Mouse (Mus musculus) midbrain, embryonic 10.5 days (tissue): ENCODE measurements around the gene Gm11541. TPM values are rescaled to one million over a fixed set of nuclear protein-coding genes. Genes with fewer than 3 reads are reported as not detected.
"Not testable (repeated sequence)": the region's sequence is repeated elsewhere in the genome, so short reads cannot be mapped to it uniquely, and the experiment has no call there.

Source experiments
- DNase-seq: peaks from one replicate; pipeline ENCODE4 v3.0.0-alpha.2; 2017; ENCODE audit warnings: low spot score
- H3K27ac ChIP-seq: fragments of 300-500 bp; sonication (generic); replicated peaks from 2 replicates; pipeline ENCODE4 v1.5.1; 2016; ENCODE audit warnings: mild to moderate bottlenecking
- H3K27me3 ChIP-seq: fragments of 300-500 bp; sonication (generic); 2 replicates; pipeline ENCODE4 v1.6.1; 2016; ENCODE audit warnings: low read depth, mild to moderate bottlenecking; ENCODE audit not compliant: poor library complexity, severe bottlenecking
- H3K36me3 ChIP-seq: fragments of 300-500 bp; sonication (generic); 2 replicates; pipeline ENCODE4 v1.6.1; 2016; ENCODE audit warnings: mild to moderate bottlenecking, moderate library complexity
- H3K4me1 ChIP-seq: fragments of 300-500 bp; sonication (generic); 2 replicates; pipeline ENCODE4 v1.6.1; 2016
- H3K4me3 ChIP-seq: fragments of 300-500 bp; sonication (generic); 2 replicates; pipeline ENCODE4 v1.5.1; 2016; ENCODE audit warnings: mild to moderate bottlenecking, moderate library complexity
- H3K9me3 ChIP-seq: fragments of 300-500 bp; sonication (generic); replicated peaks from 2 replicates; pipeline ENCODE4 v1.6.1; 2016; ENCODE audit warnings: mild to moderate bottlenecking
- WGBS: fragments of 180-500 bp; shearing (Covaris S2); methylation state at CpG from one replicate; pipeline ENCODE4 v1.1.7; 2016; 5-methylcytosine and 5-hydroxymethylcytosine counted together
- polyA plus RNA-seq: library from polyadenylated mRNA; unstranded; fragments of >200 nt; fragmentation: Nextera tagmentation; extraction: Ambion mirVana; gene quantifications from 2 replicates; pipeline ENCODE4 v1.2.1, GENCODE M21; 2016

The Gm11541 gene
- polyA plus RNA-seq, 1 experiment from 2014 or later, result not detected

DNA sequence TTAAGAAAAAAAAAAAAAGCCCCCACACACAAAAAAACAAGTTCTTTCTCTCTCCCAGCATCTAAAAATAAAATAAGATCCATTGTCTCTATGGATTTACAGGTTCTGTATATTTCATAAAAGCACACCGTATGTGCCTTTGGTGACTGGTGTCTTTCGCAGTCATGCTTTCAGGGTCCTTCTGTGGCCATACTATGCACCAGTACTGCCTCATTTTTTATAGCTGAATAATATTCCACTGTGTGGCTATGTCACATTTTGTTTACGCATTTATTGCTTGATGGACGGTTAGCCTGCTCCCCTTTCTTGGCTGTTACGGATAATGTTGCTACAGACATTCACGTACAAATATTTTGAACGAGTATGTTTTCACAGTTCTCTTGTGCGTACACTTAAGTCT, 51.3 kb downstream of the Gm11541 start:
- H3K4me3 ChIP-seq, result peak overlapping the region; percentile 83
- H3K36me3 ChIP-seq, result peaks cover 62% of the 10 kb centered on the region
- 53% methylated on average over 8 of the region's 8 CpGs for WGBS
- no peaks in the 10 kb centered on the region for H3K9me3 ChIP-seq
- no peak for DNase-seq
- no peaks in the 10 kb centered on the region for H3K27me3 ChIP-seq
- H3K4me1 ChIP-seq, result peaks cover 27% of the 10 kb centered on the region
- H3K27ac ChIP-seq, result peak overlapping the region; percentile 97

DNA sequence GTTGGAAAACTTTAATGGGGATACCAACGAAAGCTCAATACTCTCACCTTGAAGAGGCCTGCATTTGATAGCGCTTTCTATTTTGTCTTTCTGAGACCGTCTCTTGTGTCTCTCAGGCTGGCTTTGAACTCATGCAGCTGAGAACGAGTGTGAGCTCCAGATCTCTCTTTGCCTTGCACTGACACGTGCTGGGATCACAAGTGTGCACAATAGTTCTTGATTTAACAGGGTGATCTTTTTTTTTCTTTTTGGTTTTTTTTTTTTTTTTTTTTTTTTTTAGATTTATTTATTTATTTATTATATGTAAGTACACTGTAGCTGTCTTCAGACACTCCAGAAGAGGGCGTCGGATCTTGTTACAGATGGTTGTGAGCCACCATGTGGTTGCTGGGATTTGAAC, 53.1 kb downstream of the Gm11541 start:
- H3K4me3 ChIP-seq, H3K27ac ChIP-seq, H3K9me3 ChIP-seq, H3K27me3 ChIP-seq, DNase-seq: not testable (repeated sequence)
- H3K36me3 ChIP-seq, result peaks cover 62% of the 10 kb centered on the region
- H3K4me1 ChIP-seq, result peaks cover 27% of the 10 kb centered on the region
- WGBS, result 93% methylated on average over 7 of the region's 7 CpGs

DNA sequence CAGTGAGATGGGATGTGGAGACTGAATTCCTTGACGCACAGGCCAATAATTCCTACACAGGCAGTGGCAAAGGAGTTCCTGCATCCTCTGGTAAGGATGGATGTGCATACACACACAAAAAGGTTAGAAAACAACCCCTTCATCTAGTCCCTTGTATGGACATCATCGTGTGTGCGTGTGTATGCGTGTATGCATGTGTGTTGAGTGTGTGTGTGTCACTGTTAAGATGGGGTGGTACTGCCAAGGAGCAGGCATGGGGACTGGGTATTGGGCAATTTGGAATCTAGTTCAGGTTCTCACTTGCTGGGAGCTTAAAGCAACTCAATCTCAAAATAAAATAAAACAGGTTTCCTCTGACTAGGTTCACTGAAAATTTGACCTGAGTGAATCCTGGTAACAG, 57.8 kb downstream of the Gm11541 start:
- Histone ChIP-seq H3K27me3 (no peaks in the 10 kb centered on the region), H3K27ac (no peak overlapping the region), H3K4me3 (no peak overlapping the region), H3K36me3 (peaks cover 97% of the 10 kb centered on the region), H3K9me3 (no peaks in the 10 kb centered on the region), H3K4me1 (no peaks in the 10 kb centered on the region)
- WGBS, result 90% methylated on average over 4 of the region's 4 CpGs
- no peak for DNase-seq

Other genes starting within 250 kb of the Gm11541 start
- gene Cacna1g, start 230.3 kb downstream of the Gm11541 start, polyA plus RNA-seq, result 8.1 and 9.1 TPM in 2 replicates
- 0.12 TPM in 1 of 2 replicates, not detected in the other for gene Spata20, start 218.3 kb downstream of the Gm11541 start, polyA plus RNA-seq
- 0.57 and 0.80 TPM in 2 replicates for gene Epn3, start 204.5 kb downstream of the Gm11541 start, polyA plus RNA-seq
- gene Mycbpap, start 182.8 kb downstream of the Gm11541 start, polyA plus RNA-seq, result 2.7 and 2.9 TPM in 2 replicates
- gene Rsad1, start 155.2 kb downstream of the Gm11541 start, polyA plus RNA-seq, result 4.6 and 5.1 TPM in 2 replicates
- gene Chad, start 139.5 kb downstream of the Gm11541 start, polyA plus RNA-seq, result 0.12 and 0.39 TPM in 2 replicates
- 3.0 and 3.5 TPM in 2 replicates for gene Acsf2, start 102.6 kb downstream of the Gm11541 start, polyA plus RNA-seq
- gene Lrrc59, start 74.7 kb downstream of the Gm11541 start, polyA plus RNA-seq, result 265 and 286 TPM in 2 replicates
- 143 and 145 TPM in 2 replicates for gene Mrpl27, start 50.7 kb downstream of the Gm11541 start, polyA plus RNA-seq
- gene Eme1, start 50.5 kb downstream of the Gm11541 start, polyA plus RNA-seq, result 61.7 and 64.1 TPM in 2 replicates
- 13.8 and 14.4 TPM in 2 replicates for gene Xylt2, start 27.0 kb downstream of the Gm11541 start, polyA plus RNA-seq
- gene Cdc34b, start 37.3 kb upstream of the Gm11541 start, polyA plus RNA-seq, result 0.20 and 0.32 TPM in 2 replicates
- gene Tmem92, start 78.2 kb upstream of the Gm11541 start, polyA plus RNA-seq, result not detected in 2 replicates
- gene Col1a1, start 231.7 kb upstream of the Gm11541 start, polyA plus RNA-seq, result 85.4 and 177 TPM in 2 replicates